Mouse (Mus musculus): ENCODE data around the gene Lrrc10. TPM values are rescaled to one million over a fixed set of nuclear protein-coding genes. Genes with fewer than 3 reads are reported as not detected.

The Lrrc10 gene
- polyA plus RNA-seq, 1 experiment from 2014 or later, result 0.17 TPM

- Histone ChIP-seq H3K36me3 (ENCODE audit: insufficient read depth) (no peaks in the 10 kb centered on the region), H3K27me3 (ENCODE audit: insufficient read depth, low read length) (no peaks in the 10 kb centered on the region), H3K4me1 (ENCODE audit: insufficient read depth) (no peaks in the 10 kb centered on the region), H3K9me3 (ENCODE audit: low read depth, low read length) (no peaks in the 10 kb centered on the region), H3K9ac (no peak overlapping the region), H3K27ac (ENCODE audit: low read depth) (no peak overlapping the region), H3K4me3 (ENCODE audit: low read depth, low read length) (no peak overlapping the region), H3K4me2 (no peak overlapping the region)
- no peak for ATAC-seq (ENCODE audit: insufficient read depth)
- no peak for DNase-seq
- no peak for TF ChIP-seq CTCF (IDR thresholded peaks at IDR 0.05; ENCODE audit: low read depth)
- WGBS, result 54% methylated on average over 12 of the region's 12 CpGs
Measured at GRCm38 (mm10) chr10:117005707-117006464, 39.3 kb upstream of the Lrrc10 start.

- no peak overlapping the region for H3K27ac ChIP-seq (ENCODE audit: low read depth)
- no peaks in the 10 kb centered on the region for H3K9me3 ChIP-seq (ENCODE audit: low read depth, low read length)
- H3K4me2 ChIP-seq, result no peak overlapping the region
- H3K4me1 ChIP-seq (ENCODE audit: insufficient read depth), result no peaks in the 10 kb centered on the region
- H3K36me3 ChIP-seq (ENCODE audit: insufficient read depth), result no peaks in the 10 kb centered on the region
- no peak for TF ChIP-seq CTCF (IDR thresholded peaks at IDR 0.05; ENCODE audit: low read depth)
- no peak for DNase-seq
- 80% methylated on average over 6 of the region's 6 CpGs for WGBS
- H3K4me3 ChIP-seq (ENCODE audit: low read depth, low read length), result no peak overlapping the region
- no peaks in the 10 kb centered on the region for H3K27me3 ChIP-seq (ENCODE audit: insufficient read depth, low read length)
- no peak overlapping the region for H3K9ac ChIP-seq
- no peak for ATAC-seq (ENCODE audit: insufficient read depth)
Measured at GRCm38 (mm10) chr10:117009691-117010090, 35.5 kb upstream of the Lrrc10 start.

GRCm38 (mm10) chr10:117011047-117011446 is 34.1 kb upstream of the Lrrc10 start:
- H3K4me3 ChIP-seq (ENCODE audit: low read depth, low read length), result no peak overlapping the region
- 61% methylated on average over 8 of the region's 8 CpGs for WGBS
- H3K4me2 ChIP-seq, result no peak overlapping the region
- H3K9me3 ChIP-seq (ENCODE audit: low read depth, low read length), result no peaks in the 10 kb centered on the region
- DNase-seq (no peak), ATAC-seq (ENCODE audit: insufficient read depth) (no peak)
- no peak for TF ChIP-seq CTCF (IDR thresholded peaks at IDR 0.05; ENCODE audit: low read depth)
- no peaks in the 10 kb centered on the region for H3K27me3 ChIP-seq (ENCODE audit: insufficient read depth, low read length)
- no peaks in the 10 kb centered on the region for H3K4me1 ChIP-seq (ENCODE audit: insufficient read depth)
- H3K9ac ChIP-seq, result no peak overlapping the region
- no peaks in the 10 kb centered on the region for H3K36me3 ChIP-seq (ENCODE audit: insufficient read depth)
- no peak overlapping the region for H3K27ac ChIP-seq (ENCODE audit: low read depth)

- H3K4me2 ChIP-seq, result peak overlapping the region; percentile 40
- H3K27me3 ChIP-seq (ENCODE audit: insufficient read depth, low read length), result no peaks in the 10 kb centered on the region
- H3K27ac ChIP-seq (ENCODE audit: low read depth), result peak overlapping the region; percentile 42; the same call in 1 of the 2 replicates
- H3K9ac ChIP-seq, result no peak overlapping the region
- H3K4me1 ChIP-seq (ENCODE audit: insufficient read depth), result no peaks in the 10 kb centered on the region
- TF ChIP-seq CTCF (IDR thresholded peaks at IDR 0.05; ENCODE audit: low read depth), result peak; percentile 44
- H3K9me3 ChIP-seq (ENCODE audit: low read depth, low read length), result no peaks in the 10 kb centered on the region
- 8% methylated on average over 12 of the region's 12 CpGs for WGBS
- H3K4me3 ChIP-seq (ENCODE audit: low read depth, low read length), result no peak overlapping the region
- no peaks in the 10 kb centered on the region for H3K36me3 ChIP-seq (ENCODE audit: insufficient read depth)
- peak; percentile 80 for DNase-seq
- ATAC-seq (ENCODE audit: insufficient read depth), result peak; percentile 96
Measured at GRCm38 (mm10) chr10:117013689-117014390, 31.3 kb upstream of the Lrrc10 start.

GRCm38 (mm10) chr10:117014565-117014964 is 30.6 kb upstream of the Lrrc10 start:
- TF ChIP-seq CTCF (IDR thresholded peaks at IDR 0.05; ENCODE audit: low read depth), result no peak
- Histone ChIP-seq H3K4me3 (ENCODE audit: low read depth, low read length) (no peak overlapping the region), H3K27ac (ENCODE audit: low read depth) (no peak overlapping the region), H3K36me3 (ENCODE audit: insufficient read depth) (no peaks in the 10 kb centered on the region), H3K4me1 (ENCODE audit: insufficient read depth) (no peaks in the 10 kb centered on the region), H3K9me3 (ENCODE audit: low read depth, low read length) (no peaks in the 10 kb centered on the region), H3K27me3 (ENCODE audit: insufficient read depth, low read length) (no peaks in the 10 kb centered on the region), H3K4me2 (no peak overlapping the region), H3K9ac (no peak overlapping the region)
- peak; percentile 35 for DNase-seq
- 67% methylated on average over 5 of the region's 5 CpGs for WGBS
- ATAC-seq (ENCODE audit: insufficient read depth), result peak; percentile 15; the same call in 1 of the 2 replicates

GRCm38 (mm10) chr10:117018281-117018840 is 26.8 kb upstream of the Lrrc10 start:
- DNase-seq, result no peak
- TF ChIP-seq CTCF (IDR thresholded peaks at IDR 0.05; ENCODE audit: low read depth), result no peak
- WGBS, result 69% methylated on average over 7 of the region's 7 CpGs
- H3K4me2 ChIP-seq, result no peak overlapping the region
- ATAC-seq (ENCODE audit: insufficient read depth), result no peak
- no peak overlapping the region for H3K4me3 ChIP-seq (ENCODE audit: low read depth, low read length)
- H3K27ac ChIP-seq (ENCODE audit: low read depth), result no peak overlapping the region
- H3K4me1 ChIP-seq (ENCODE audit: insufficient read depth), result peaks cover 8% of the 10 kb centered on the region; the same call in 1 of the 2 replicates
- no peaks in the 10 kb centered on the region for H3K36me3 ChIP-seq (ENCODE audit: insufficient read depth)
- no peak overlapping the region for H3K9ac ChIP-seq
- no peaks in the 10 kb centered on the region for H3K9me3 ChIP-seq (ENCODE audit: low read depth, low read length)
- 0 out of 2 replicates have a peak, but pooled peaks cover 2% of the 10 kb centered on the region for H3K27me3 ChIP-seq (ENCODE audit: insufficient read depth, low read length)
